Mouse (Mus musculus): ENCODE results near the gene Rab8b.

DNA sequence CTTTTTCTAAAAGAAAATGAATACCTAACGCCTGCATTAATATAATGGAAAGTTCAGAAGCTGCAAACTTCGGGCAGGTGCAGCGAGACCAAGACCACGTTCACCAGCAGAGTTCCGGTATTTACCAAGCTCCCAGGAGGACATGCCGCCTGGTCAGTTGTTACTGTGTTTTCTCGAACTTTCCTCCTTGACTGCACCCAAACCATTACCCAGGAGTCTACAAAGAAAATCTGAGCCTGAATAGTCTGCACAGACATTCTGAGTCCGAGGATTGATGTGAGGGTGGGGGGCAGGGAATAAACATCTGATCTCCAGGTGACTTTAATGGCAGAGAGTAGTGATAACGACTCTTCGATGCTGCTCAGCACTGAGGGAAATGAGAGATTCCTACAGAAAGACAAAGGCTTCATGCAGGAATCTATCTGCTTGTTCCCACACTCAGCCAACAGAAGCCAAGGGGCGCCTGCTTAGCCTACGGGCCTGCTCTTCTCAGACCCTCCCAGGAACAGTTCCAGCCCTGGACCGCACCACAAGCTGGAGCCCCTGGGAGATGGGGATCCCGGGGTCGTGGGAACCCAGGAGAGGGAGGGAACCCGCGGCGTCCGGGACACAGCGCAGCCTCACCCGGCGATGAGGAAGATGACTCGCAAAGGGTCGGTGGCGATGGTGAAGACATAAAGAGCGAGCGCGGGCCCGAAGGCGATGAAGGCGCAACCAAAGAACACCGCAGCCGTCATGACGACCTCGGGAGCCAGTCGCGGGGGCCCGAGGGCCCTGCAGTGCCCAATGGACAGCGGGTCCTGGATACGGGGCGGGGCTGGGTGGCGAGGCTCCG, 124.6 kb downstream of the Rab8b start:
- TF ChIP-seq POLR2A (IDR thresholded peaks at IDR 0.05; ENCODE audit: borderline replicate concordance, extremely low read depth, insufficient read depth, insufficient read length, poor library complexity, severe bottlenecking) (0 out of 2 replicates have a peak, but pooled peaks have one; percentile 33), CTCF (IDR thresholded peaks at IDR 0.05; ENCODE audit: borderline replicate concordance, extremely low read depth, insufficient read depth, insufficient read length) (no peak)

Data from brain, embryonic 14.5 days (tissue).